Mouse (Mus musculus) left cerebral cortex, postnatal 10 days (tissue): ENCODE data around the gene Kif21b. TPM values are rescaled to one million over a fixed set of nuclear protein-coding genes. Genes with fewer than 3 reads are reported as not detected.

Source experiments
- DNase-seq, 2 experiments: peaks; one replicate each; pipeline ENCODE4 v3.0.0; 2021 to 2022; ENCODE audit warnings: low spot score in 2 of 2, mixed read lengths in 1 of 2; ENCODE audit errors: extremely low spot score in 1 of 2
- intact Hi-C: fragments of 180-260 bp; cut with DNase I; formaldehyde crosslinking; loops from one replicate; pipeline ENCODE4 v1.15.1; 2025
- total RNA-seq, 2 experiments: library from RNA; stranded (reverse); gene quantifications; 2 replicates each; pipeline ENCODE4 v1.2.3; 2021

Kif21b gene
- total RNA-seq, 2 experiments from 2014 or later, result 329 to 393 TPM

DNA sequence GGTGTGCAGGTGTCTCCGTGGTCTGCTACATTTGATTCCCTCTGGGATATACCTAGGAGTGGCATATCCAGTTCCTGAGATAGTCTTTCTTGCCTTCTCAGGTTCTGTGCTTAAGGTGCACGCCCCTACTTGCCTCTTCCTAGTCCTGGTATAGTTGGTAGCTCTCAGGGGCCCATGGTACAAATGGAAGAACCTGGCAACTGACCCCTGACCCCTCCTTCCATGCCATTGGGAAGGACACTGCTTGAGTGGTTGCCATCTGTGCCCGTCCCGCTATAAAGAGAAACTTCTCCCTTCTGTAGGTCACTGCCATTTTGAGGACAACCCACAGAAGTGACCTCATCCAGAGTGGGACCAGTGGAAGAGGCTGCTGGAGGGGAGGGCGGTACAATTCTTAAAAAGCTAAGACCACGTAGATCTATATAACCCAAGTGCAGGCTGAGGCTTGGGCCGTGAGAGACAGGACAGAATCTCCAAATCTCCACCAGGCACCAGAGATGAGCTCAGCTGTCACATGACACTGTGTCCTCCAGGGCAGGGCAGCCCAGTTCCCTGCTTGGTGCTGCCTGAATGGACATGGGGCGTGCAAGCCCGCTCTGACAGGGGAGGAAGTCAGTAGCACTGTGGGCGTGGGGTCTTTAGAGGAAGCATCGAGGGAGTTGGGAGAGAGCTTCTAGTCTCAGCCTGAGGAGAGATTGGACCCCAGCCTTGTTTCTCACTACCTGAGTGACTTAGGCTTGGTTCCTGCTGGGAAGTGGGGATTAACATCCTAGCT lies 10.2 kb downstream of the Kif21b start:
- DNase-seq, result peak in 1 of 2 experiments; percentile 60

DNA sequence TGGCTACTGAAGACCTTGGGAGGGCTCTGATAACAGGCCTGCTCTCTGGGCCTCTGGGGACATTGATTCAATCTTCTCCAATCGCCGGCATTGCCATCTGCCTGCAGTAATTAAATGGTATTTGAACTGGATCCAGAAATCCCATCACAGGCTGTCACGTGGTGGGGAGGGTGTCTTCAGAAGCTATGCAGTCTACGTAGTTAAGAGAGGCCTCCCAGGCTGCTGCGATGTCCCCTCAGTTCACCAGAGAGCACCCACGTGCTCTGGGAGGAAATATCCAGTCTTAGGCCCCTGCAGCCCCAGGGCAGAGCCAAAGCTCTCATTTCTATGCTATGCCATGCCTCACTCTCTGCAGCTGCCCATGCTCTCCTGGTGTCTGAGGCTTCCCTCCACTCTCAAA lies 11.1 kb downstream of the Kif21b start:
- no peak for DNase-seq
- intact Hi-C loops, result no loop called here

More for the DNA sequence above, 10.2 kb downstream of the Kif21b start:
- intact Hi-C loops, result no loop called here

DNA sequence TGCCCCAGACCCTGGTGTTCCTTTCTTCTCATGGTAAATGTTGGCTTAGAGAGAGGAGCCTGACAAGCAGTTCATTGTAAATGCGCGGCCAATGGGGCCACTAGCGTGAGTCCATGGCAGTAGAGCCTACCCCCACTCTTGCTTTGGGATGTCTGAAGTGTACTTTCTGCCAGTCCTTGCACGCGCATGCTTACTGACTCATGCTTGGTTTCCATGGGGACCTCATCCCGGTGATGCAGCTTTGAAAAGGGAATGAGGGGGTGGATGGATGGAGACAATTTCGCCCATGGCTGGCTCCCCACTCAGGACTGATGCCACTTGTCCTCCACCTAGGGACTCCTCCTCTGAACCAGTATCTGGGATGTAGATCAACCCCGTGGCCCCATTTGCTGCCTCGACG lies 12.3 kb downstream of the Kif21b start:
- no peak for DNase-seq
- intact Hi-C loops, result no loop called here

DNA sequence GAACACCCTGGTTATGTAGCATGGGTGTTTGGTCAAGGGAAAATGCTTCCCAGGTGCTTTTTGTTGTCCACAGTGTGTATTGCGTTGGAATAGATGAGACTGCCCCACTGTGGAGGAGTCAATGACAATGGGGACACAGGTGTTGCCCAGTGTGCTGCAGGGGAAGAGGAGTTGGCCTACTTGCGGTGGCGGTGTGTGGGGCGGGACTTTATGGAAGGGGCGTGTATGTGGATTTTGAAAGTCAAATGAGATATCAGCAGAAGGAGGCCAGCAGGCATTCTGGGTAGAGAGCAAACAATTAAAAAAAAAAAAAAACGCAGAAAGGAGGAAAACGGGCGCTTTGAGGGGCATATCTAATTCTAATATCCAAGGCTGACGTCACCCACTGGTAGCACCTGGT lies 18.5 kb downstream of the Kif21b start:
- intact Hi-C loops, result no loop called here
- DNase-seq, result no peak

DNA sequence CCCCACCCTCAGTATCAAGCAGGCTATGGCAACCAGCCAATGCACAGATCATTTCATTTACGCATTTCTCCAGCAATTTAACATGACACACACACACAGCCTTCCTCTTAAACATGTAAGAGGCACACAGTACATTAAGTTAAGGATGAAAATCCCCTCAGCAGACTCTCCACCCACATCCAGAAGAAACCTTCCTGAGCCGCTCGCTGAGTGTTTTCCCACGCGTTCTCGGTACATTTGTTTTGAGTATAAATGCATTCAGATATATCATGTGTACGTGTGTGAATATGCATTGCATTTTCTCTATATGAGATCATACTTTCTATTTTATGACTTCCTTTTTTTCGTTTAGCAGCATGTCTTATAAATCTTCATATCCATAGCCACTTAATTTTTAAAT lies 20.2 kb downstream of the Kif21b start:
- no peak for DNase-seq
- intact Hi-C loops, result no loop called here

DNA sequence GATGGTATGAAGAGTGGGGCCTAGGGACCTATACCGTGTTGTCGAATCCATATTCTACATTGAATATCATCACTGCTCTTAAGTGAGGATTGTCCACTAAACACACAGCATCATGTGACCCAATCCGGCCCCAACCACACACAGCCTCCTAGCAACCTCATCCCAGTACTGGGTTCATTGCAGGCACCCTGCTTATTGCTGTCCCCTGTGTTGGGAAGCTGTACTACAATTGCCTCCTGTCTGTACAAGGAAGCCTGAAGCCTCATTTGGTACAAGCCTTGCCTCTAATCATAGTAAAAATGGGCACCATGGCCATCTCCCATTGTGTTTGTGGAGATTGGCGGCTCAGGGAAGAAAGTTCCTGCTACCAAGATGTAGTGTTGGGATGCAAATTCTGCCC lies 25.1 kb downstream of the Kif21b start:
- intact Hi-C loops, result no loop called here
- no peak for DNase-seq

DNA sequence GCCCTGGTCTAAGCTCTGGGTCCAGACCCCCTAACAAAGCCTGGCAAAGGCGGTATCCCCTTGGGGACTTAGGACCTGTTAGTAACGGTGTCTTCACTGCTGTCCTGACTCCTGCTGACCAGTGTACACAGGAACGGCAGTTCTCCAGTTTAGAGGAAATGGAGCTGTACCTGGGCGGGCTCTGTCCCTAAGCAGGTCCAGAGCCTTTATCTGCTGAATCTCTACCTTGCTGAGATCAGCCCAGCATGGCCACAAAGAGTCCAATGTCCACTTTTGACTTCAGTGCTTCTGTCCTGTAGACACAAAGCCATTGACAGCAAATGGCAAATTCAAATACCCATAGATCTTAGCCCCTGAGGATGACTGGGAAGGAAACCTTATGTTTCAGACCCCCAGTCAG lies 25.8 kb downstream of the Kif21b start:
- no peak for DNase-seq
- intact Hi-C loops, result no loop called here

DNA sequence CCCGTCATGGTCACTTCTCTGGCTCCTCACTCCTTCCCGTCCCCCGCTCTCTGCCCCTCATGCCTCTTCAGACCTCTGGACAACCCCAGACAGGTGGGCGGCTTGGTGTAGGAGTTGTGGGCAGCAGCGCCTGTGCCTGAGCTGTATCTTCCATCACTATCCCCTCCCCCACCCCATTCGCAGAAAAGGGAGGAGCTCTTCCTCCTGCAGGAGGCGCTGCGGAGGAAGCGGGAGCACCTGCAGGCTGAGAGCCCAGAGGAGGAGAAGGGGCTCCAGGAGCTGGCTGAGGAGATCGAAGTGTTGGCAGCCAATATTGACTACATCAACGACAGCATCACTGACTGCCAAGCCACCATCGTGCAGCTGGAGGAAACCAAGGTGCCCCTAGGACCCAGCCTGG lies 28.6 kb downstream of the Kif21b start:
- DNase-seq, result no peak
- intact Hi-C loops, result no loop called here

DNA sequence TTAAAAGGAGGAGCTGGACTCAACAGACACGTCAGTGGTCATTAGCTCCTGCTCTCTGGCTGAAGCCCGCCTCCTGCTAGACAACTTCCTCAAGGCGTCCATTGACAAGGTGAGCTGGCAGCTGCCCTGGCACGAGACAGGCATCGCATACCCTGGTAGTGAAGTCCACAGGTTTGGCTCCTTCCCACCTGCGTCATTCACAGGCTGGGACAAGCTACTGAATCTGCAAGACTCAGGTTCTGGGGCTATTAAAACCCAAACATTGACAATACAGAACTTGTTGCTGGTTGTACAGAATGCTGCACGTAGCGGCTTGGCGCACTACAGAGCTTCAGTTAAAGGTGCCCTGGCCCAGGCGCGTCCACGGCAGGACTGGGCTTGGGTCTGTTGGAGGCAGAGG lies 29.1 kb downstream of the Kif21b start:
- DNase-seq, result no peak
- intact Hi-C loops, result no loop called here

DNA sequence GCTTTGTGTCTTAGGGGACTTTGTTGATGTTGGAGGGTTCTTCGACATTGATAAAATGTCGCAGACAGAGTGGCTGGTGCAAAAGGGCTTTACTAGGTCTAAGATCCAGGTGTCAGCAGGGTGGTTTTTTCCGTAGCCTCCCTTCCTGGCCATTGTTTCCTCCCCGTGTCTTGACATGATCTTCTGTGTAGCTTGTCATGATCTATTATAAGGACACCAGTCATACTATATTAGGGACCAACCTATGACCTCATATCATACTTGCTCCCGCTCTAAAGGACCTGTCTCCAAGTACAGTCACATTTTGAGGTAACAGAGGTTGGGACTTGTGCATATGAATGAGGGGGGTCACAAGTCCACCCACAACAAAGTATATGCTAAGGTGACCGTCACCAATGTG lies 29.7 kb downstream of the Kif21b start:
- DNase-seq, result no peak
- intact Hi-C loops, result no loop called here

DNA sequence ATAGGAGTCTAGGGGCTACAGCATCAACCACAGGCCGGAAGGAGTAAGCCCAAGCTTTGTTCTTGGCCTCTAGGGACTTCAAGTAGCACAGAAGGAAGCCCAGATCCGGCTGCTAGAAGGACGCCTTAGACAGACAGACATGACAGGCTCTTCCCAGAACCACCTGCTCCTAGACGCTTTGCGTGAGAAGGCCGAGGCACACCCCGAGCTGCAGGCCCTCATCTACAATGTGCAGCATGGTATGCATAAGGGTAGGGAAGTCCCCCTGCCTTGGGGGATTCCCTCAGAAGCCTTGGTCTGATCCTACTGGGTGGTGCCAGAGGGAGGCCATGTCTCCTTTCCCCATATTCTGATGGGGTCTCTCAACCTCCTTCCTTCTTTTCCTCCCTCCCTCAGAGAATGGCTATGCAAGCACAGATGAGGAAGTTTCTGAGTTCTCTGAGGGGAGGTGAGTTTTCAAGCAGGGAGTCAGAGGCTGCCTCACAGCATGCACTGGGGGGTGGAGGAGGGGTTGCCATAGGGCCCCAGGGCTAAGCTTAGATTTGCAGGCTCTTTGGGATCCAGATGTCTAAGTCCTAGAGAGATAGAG lies 30.2 kb downstream of the Kif21b start:
- DNase-seq, result no peak
- intact Hi-C loops, result no loop called here

DNA sequence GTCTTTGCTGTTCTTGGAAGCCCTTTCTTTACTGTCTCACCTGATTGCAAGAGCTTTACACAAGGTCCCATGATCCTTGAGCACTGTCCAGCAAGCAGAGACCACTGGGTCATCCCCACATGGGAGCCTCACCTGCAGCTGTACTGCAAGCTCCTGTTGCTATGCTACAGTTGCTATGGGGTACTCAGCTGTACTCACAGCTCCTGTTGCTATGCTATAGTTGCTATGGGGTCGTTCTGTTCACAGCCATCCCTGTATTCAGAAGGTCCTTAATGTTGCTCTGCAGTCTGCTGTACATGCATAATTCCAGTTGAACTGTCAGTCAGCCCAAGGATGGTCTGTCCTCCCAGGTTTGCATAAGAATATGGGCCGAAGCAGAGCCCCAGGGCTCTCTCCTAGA lies 34.2 kb downstream of the Kif21b start:
- intact Hi-C loops, result loop anchor here (5.0 kb wide), 1 partner anchor 113 kb away; the partner anchor contains the start of genes Ascl5 and Cacna1s
- DNase-seq, result no peak

DNA sequence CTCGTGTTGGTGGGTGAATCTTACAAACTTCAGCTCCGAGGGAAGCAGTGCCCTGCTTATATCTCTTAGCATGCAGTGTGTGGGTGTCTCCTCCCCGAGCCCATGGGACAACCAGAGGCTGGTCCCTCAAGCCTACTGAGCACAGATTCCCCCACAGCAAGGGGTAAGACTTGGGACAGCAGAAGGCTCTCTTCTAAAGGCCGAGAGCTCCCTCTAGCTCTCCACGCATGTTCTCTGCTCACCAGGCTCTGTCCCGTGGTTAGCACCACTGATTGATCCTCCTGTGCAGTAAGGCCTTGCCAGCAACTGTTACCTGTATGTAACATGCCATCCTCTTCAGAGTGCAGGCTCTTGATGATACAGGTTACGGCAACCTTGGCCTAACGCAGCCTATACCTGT lies 36.5 kb downstream of the Kif21b start:
- no peak for DNase-seq
- intact Hi-C loops, result loop anchor here (5.0 kb wide), 1 partner anchor 115 kb away; the partner anchor contains the start of genes Ascl5 and Cacna1s

DNA sequence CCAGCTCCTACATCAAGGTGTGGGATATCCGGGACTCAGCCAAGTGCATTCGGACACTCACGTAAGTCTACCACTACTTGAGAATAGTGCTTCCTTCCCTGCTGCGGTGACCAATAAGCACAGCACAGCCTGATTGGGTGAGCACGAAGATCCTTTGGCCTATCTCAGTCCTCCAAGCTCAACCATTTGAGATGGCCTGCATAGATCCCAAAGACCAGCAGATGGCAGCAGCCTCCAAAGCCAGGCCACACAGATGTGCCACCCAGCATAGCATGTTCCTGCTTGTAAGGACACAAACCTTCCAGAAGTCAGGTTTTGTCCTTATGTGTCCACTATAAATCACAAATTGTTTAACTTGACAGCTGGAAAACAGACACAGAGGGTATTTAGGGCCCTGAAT lies 38.9 kb downstream of the Kif21b start:
- intact Hi-C loops, result no loop called here
- DNase-seq, result peak; percentile 57 to 77

DNA sequence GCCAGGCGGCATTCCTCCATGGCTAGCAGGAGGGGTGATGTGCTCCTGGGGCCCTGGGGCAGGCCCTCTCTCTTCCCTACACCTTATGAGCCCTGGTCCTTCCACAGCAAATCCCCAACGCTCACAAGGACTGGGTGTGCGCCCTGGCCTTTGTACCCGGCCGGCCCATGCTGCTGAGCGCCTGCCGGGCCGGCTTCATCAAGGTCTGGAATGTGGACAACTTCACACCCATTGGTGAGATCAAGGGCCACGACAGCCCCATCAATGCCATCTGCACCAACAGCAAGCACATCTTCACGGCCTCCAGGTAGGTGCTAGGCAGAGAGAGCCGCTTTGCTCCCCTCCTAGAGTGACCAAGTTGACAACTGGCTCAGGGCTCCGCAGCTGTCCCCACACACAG lies 41.5 kb downstream of the Kif21b start:
- no peak for DNase-seq
- intact Hi-C loops, result no loop called here

DNA sequence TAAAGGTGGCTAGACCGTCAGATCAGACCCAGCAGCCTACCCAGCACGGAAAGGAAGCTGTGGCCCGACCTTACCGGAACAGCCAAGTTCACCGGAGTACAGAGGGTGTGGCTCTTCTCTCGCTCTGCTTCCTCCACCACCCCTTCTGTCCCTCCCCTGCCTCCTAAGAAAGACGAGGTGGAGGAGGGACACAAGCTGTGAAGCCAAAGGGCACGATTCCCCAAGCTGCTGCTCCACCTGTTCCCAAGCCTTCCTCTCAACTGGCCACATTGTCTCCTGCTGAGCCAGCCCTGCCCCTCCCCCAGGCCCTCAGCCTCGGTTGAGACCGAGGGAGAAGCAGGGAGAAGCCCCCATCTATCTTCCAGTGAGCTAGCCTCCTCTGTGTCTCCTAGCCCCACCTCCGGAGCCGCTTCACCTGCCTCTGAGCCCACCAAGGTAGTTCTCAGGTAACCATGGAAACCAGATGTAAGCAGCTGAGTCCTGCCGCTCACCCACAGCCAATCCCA lies 43.0 kb downstream of the Kif21b start:
- intact Hi-C loops, result no loop called here
- no peak for DNase-seq

DNA sequence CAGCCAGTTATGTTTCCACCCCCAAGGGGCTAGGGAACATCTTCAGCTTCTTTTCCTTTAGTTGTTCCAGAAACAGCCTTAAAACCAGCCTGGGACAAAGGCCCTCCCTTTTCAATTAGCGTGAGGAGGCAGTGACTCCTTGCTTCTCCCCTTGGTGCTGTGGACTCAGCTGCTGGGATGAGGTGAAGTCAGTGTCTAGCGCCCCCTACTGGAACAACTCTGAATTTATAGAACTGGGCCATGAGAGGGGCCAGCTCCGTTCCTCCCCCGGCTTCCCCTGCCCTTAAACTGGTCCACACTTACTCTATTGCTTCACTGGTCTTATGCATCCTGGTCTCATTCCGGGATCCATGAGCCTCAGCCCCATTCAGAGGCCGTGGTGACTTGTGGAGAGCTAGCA lies 44.0 kb downstream of the Kif21b start:
- intact Hi-C loops, result loop anchor here (5.0 kb wide), 2 partner anchors 82 to 282 kb away; no protein-coding TSS in a partner anchor
- no peak for DNase-seq

DNA sequence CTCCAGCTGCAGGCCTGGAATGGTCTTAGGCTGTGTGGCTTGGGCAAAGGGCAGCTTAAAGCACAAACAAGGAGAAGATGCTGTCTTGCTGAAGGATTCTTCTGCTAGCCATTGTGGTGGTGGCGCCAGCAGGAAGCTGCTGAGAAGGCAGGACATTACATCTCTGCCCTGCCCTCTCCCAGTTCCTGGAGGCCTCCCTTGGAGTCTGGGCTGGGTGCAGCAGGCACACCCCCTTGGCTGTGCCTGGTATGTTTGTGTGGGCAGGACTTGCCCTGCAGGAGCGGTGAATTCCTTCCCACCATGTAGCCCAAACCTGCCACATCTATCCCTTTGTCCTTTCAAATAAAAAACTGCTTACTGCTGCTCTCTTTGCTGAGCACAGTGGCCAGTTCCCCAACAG lies 45.9 kb downstream of the Kif21b start:
- intact Hi-C loops, result loop anchor here (5.0 kb wide), 2 partner anchors 80 to 280 kb away; no protein-coding TSS in a partner anchor
- DNase-seq, result peak in 1 of 2 experiments; percentile 28

DNA sequence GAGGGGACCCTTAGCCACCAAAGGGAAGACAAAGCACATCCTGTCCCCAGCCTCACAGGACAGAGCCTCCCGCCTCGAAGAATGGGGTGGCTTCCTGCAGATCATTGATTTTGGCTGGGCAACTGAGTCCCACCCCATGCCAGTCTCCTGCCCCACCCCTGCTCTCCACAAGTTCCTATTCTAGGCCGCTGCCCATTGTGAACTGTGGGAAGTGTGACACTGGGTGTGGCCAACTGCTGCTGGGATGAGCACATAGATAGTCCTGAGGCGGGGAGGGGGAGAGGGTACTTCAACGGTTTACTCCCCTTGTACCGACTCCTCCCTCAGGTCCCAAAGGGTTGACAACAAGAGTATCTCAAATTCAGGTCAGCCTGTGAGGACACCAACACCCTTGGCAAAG lies 47.6 kb downstream of the Kif21b start:
- intact Hi-C loops, result loop anchor here (5.0 kb wide), 2 partner anchors 79 to 279 kb away; no protein-coding TSS in a partner anchor
- DNase-seq, result peak in 1 of 2 experiments; percentile 23

DNA sequence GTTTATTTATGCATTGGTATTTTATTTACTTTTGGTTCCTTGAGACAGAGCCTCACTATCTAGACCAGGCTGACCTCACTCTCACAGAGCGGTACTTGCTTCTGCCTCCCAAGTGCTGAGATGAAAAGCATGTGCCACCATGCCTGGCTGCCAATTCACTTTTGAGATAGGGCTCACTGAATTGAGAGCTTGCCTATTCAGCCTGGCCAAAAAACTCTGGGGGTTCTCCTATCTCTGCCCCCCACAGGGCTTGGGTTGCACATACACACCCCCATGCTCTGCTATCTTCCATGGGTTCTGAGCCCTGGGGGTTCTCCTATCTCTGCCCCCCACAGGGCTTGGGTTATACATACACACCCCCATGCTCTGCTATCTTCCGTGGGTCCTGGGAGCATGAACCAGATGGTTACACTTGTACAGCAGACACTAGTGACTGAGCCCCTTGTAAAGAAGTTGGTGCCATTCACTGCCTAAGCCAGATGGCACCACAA lies 48.4 kb downstream of the Kif21b start:
- DNase-seq, result peak in 1 of 2 experiments; percentile 16
- intact Hi-C loops, result loop anchor here (5.0 kb wide), 2 partner anchors 78 to 278 kb away; no protein-coding TSS in a partner anchor
